Mouse (Mus musculus): ENCODE measurements at regions not wholly inside any gene's neighbourhood (a gene's known extent, or its start where the extent isn't known, plus 50 kb on each side); places are given as distances from the start of the nearest gene placed in this dataset.

DNA sequence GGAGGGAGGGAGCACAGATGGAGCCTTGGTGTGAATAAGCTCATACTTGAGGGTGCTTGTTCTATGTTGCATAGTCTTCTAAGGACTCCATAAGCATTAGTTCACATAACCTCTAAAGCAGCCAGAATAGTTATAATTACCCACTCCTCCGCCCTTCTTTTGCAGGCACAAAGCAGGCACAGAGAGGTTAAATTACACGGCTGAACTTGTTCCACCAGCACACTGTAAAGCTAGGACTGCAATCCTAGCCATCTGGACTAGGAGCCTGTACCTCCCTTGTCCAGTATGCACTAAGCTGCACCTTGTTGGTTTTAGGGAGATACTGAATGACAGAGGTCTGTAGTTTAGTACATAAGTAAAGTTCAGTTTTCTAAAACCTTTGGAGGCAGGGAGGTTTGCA lies 330.0 kb downstream of the Plk2 start:
- CTCF ChIA-PET = interaction anchor here (1.3 to 1.9 kb wide), 2 partner anchors 8 to 74 kb away, joined by 3 to 4 read pairs; no protein-coding TSS in a partner anchor
- POLR2A ChIA-PET = no interaction called here
- in situ Hi-C loops (cut with MboI; ENCODE audit: low pct_unique_long_range_greater_than_20kb) = no loop called here
- TF ChIP-seq CTCF (IDR thresholded peaks at IDR 0.05) = no peak
- ATAC-seq (no peak), DNase-seq (ENCODE audit: low read depth, low spot score) (no peak)
- no peaks in the 10 kb centered on the region for H3K27me3 ChIP-seq

DNA sequence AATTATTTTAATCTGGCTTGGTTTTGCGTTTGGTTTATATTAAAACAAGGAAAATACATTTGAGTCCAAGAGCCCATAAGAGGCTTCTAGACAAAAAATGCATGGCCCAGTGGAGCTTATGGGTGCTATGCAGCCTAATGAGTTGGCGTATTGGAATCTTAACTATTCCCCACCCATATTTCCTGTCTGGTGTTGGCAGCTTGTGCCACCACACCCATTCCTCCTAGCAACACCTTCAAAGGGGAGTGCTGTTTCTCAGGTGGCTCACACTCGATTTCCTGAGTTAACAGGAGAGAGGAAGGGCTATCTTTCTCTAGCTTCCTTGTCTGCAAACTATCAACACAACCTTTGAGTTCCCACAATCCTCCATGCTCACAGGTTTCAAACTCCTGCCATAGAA lies 331.0 kb downstream of the Plk2 start:
- ChIA-PET POLR2A (interaction anchor here (0.6 kb wide), 1 partner anchor 77 kb away, joined by 3 read pairs; no protein-coding TSS in a partner anchor), CTCF (interaction anchor here (1.2 to 1.9 kb wide), 2 partner anchors 75 to 124 kb away, joined by 3 to 4 read pairs; no protein-coding TSS in a partner anchor)
- no peak for DNase-seq (ENCODE audit: low read depth, low spot score)
- no peak for ATAC-seq
- H3K27me3 ChIP-seq = no peaks in the 10 kb centered on the region
- TF ChIP-seq CTCF (IDR thresholded peaks at IDR 0.05) = no peak
- in situ Hi-C loops (cut with MboI; ENCODE audit: low pct_unique_long_range_greater_than_20kb) = no loop called here

DNA sequence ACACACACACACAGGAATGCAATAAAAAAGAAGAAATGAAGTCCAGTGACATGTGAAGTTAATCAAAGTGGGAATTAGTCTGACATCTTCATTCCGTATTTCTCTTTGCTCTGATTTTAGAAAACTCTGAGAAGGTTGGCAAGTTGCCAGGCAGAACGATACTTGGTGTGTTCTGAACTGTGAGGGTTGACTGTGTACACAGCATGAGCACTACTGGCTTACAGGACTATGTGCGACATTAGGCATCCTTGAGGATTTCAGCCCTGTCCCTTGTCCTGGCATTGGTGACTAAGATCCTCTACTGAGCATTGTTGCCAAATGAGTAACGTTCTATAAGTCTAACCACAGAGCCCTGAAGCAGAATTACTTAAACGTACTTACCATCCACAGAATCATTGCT lies 340.7 kb downstream of the Plk2 start:
- ChIA-PET POLR2A (no interaction called here), CTCF (no interaction called here)
- DNase-seq (ENCODE audit: low read depth, low spot score) = no peak
- ATAC-seq = peak; percentile 39
- H3K27me3 ChIP-seq = no peaks in the 10 kb centered on the region
- TF ChIP-seq CTCF (IDR thresholded peaks at IDR 0.05) = no peak
- in situ Hi-C loops (cut with MboI; ENCODE audit: low pct_unique_long_range_greater_than_20kb) = no loop called here

DNA sequence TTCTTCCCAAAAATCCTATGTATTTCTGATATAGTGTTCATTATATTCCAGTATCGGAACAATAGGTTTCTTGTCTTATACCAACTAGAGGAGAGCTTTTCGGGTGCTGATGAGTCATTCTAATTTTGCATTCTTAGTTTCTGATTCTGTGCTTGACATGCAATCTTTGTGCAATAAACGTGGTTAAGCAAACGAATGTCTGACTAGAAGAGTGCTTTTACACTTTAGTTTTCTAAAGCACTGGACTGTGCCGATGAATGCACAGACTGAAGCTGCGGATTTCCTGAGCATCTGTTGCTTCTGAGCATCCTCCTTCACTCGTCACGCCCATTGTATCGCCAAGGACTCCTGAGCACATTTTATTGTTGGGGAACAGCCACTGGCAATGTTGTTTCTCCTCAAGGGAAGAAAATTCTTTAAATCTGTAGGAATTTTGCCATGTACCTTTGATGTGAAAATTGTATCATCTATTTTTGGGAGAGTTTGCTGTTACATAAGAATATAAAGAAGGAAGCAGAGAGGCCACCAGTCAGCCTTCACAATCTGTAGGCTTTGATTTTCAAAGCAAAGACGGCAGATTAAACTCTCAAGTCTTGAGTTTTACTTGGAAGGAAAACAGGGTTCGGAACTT lies 346.8 kb downstream of the Plk2 start:
- in situ Hi-C loops (cut with MboI; ENCODE audit: low pct_unique_long_range_greater_than_20kb) = no loop called here
- TF ChIP-seq CTCF (IDR thresholded peaks at IDR 0.05) = no peak
- DNase-seq (ENCODE audit: low read depth, low spot score) (no peak), ATAC-seq (no peak)
- POLR2A ChIA-PET = no interaction called here
- H3K27me3 ChIP-seq = no peaks in the 10 kb centered on the region
- CTCF ChIA-PET = interaction anchor here (1.9 kb wide), 1 partner anchor 8 kb away, joined by 4 read pairs; no protein-coding TSS in a partner anchor

DNA sequence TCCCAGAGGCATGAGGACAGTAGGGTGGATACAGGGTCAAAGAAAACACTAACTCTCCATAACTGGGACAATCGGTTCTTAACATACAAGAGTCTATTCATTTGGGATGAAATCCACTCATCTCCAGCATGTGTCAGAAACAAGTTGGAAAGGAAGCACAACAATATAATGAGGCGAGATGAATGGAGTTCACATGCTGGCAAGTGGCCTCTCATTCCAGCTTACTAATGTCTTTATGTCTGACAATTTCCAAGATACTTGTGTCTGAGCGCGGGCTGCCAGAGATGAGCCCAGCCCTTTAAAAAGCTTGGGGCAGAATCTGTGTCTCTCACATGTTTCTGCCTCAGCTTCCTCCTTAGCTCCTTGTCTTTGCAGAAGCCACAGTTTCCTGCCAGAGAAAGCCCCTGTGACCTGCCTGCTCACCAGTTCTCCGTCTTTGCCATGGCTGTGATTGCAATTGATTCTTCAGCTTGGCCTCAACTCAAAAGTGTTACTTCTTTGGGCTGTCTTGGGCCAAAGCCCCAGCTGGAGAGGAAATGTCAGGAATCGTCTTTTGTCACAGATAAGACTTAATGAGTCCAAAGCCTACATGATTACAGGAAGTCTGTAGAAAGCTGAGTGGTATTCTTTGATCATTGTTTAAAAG lies 352.5 kb downstream of the Plk2 start:
- in situ Hi-C loops (cut with MboI; ENCODE audit: low pct_unique_long_range_greater_than_20kb) = no loop called here
- no peak for DNase-seq (ENCODE audit: low read depth, low spot score)
- no peak for ATAC-seq
- no peaks in the 10 kb centered on the region for H3K27me3 ChIP-seq
- CTCF ChIA-PET = interaction anchor here (1.1 kb wide), 1 partner anchor 134 kb away, joined by 3 read pairs; no protein-coding TSS in a partner anchor
- TF ChIP-seq CTCF (IDR thresholded peaks at IDR 0.05) = no peak
- POLR2A ChIA-PET = interaction anchor here (1.2 kb wide), 1 partner anchor 9 kb away, joined by 3 read pairs; no protein-coding TSS in a partner anchor

DNA sequence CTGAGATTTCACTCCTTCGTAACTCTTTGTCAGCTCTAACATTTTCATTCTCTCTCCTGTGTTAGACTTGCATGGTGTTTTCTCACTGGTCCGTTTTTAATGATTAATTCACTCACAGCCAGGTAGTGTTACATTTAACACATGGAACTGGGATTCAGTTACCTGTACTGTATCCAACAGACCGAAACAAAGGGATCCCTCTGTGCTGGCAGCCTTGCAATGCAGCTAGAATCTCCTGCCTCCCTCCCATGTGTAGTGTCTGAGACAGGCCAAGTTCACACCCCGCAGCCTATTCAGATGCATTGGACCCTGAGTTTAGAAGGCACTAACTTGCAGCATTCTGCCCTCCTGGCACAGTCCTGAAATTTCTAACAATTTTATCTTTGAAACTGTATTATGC lies 357.9 kb downstream of the Plk2 start:
- no peak for TF ChIP-seq CTCF (IDR thresholded peaks at IDR 0.05)
- CTCF ChIA-PET = no interaction called here
- in situ Hi-C loops (cut with MboI; ENCODE audit: low pct_unique_long_range_greater_than_20kb) = no loop called here
- no peak for ATAC-seq
- no peak for DNase-seq (ENCODE audit: low read depth, low spot score)
- POLR2A ChIA-PET = no interaction called here
- no peaks in the 10 kb centered on the region for H3K27me3 ChIP-seq

DNA sequence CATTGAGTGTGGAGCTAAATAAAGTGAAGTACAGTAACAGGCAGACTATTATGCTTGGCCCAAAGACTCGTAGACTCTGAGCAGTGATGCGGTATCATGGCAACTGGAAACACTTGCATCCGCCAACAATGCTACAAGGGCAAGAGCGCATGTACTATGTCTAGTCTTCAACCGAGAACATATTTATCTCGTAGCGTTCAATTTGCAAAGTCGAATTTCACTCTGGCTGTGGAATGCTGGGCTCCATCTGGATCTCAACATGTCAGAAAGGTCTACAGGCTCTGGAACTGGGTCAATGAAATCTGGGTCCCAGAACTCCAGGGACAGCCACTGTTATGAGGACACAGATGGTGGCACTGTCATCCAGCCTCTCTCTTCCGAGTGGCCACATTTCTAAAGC lies 359.7 kb downstream of the Plk2 start:
- H3K27me3 ChIP-seq = no peaks in the 10 kb centered on the region
- CTCF ChIA-PET = interaction anchor here (0.7 kb wide), 1 partner anchor 1018 kb away, joined by 3 read pairs; no protein-coding TSS in a partner anchor
- POLR2A ChIA-PET = no interaction called here
- no peak for TF ChIP-seq CTCF (IDR thresholded peaks at IDR 0.05)
- no peak for DNase-seq (ENCODE audit: low read depth, low spot score)
- no peak for ATAC-seq
- in situ Hi-C loops (cut with MboI; ENCODE audit: low pct_unique_long_range_greater_than_20kb) = no loop called here

DNA sequence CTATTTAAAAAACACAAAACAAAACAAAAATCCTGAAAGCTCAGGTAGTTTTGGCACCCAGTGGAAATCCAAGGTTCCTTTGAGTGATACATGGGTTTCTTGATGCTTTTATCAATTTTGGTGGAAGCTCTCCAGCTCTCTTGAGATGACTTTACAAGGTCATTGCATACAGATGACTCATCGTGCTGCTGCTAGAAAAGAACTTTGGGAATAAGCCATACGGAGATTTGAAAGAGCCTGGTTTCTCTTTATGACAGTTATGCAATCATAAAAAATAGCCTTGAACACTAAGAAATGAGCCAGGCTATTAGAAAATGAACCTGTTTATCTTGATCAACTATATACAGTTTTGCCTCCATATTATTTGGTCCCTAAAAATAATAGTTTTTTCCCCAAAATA lies 362.0 kb downstream of the Plk2 start:
- POLR2A ChIA-PET = interaction anchor here (0.9 kb wide), 1 partner anchor 10 kb away, joined by 3 read pairs; no protein-coding TSS in a partner anchor

DNA sequence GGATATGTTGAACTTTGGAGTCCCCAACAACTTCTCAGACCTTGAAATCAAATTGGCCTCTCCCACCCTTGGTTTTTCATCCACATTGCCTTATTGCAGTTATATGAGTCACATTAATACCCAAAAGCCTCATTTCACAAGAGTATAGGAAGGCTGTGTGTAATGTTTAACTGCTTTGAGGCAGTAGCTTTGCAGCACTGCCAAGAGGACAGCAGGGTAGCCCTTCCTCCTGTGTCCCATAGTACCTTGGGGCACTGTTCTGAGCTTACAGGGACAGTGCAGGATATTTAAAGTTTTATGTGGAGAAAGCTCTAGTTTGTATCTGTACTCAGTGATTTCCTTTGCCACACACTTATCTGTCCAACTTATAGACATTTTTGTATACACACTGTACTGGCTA lies 374.4 kb downstream of the Plk2 start:
- no peak for DNase-seq (ENCODE audit: low read depth, low spot score)
- no peak for TF ChIP-seq CTCF (IDR thresholded peaks at IDR 0.05)
- no peaks in the 10 kb centered on the region for H3K27me3 ChIP-seq
- in situ Hi-C loops (cut with MboI; ENCODE audit: low pct_unique_long_range_greater_than_20kb) = no loop called here
- no peak for ATAC-seq
- ChIA-PET POLR2A (no interaction called here), CTCF (no interaction called here)

More for the DNA sequence above, 362.0 kb downstream of the Plk2 start:
- TF ChIP-seq CTCF (IDR thresholded peaks at IDR 0.05) = no peak
- DNase-seq (ENCODE audit: low read depth, low spot score) = no peak
- no peak for ATAC-seq
- in situ Hi-C loops (cut with MboI; ENCODE audit: low pct_unique_long_range_greater_than_20kb) = no loop called here
- no peaks in the 10 kb centered on the region for H3K27me3 ChIP-seq
- CTCF ChIA-PET = interaction anchor here (1.0 kb wide), 1 partner anchor 108 kb away, joined by 3 read pairs; no protein-coding TSS in a partner anchor

DNA sequence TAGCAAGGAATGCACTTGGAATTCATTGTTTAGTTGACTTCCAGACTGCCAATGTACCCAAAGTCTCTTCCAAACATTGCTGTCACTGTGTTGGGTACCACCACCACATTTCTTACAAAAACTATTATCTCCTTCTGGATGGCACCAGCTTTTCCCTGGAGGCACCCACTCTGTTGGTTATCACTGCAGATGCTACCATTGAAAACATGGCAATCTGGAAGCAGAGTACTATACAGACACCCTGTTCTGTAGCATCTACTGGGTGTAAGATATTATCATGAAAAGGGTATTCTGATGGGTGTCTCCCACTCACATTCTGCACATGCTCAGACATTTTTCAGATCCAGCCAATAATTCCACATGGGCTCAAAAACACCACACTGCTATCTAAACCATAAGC lies 380.4 kb downstream of the Plk2 start:
- ATAC-seq (no peak), DNase-seq (ENCODE audit: low read depth, low spot score) (no peak)
- in situ Hi-C loops (cut with MboI; ENCODE audit: low pct_unique_long_range_greater_than_20kb) = no loop called here
- TF ChIP-seq CTCF (IDR thresholded peaks at IDR 0.05) = no peak
- POLR2A ChIA-PET = no interaction called here
- CTCF ChIA-PET = no interaction called here
- H3K27me3 ChIP-seq = no peaks in the 10 kb centered on the region

DNA sequence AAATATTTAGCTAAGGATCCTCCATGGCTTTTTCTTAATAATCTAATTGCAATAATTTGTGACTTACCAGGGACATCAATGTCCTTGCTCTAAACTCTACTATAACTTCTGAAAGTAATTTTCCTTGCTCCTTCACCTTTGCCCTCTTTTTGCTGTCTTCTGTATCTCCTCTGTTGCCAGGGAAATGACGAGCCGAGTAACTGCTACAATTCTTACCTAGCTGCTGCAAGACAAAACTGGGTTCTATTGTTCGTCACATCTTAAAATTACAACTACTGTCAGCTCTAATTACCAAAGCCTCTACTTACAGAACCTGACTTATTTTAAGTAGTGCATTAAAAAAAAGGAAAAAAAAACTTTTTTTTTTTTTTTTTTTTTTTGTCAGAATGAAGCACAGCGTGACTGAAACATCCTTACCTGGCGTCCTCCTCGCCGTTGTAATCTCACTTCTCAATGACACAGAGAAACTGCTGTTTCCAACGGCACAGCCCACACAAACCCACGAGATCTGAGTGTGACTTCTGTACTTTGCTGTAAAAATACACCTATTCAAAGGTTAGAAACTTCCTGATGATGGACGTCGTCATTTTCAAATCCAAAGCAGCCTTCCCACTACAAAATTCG lies 389.4 kb downstream of the Plk2 start:
- ATAC-seq = no peak
- DNase-seq (ENCODE audit: low read depth, low spot score) = no peak
- in situ Hi-C loops (cut with MboI; ENCODE audit: low pct_unique_long_range_greater_than_20kb) = no loop called here
- CTCF ChIA-PET = interaction anchor here (1.0 to 1.5 kb wide), 2 partner anchors 12 kb away, joined by 3 read pairs; no protein-coding TSS in a partner anchor
- no peak for TF ChIP-seq CTCF (IDR thresholded peaks at IDR 0.05)
- POLR2A ChIA-PET = interaction anchor here (0.7 kb wide), 1 partner anchor 751 kb away, joined by 4 read pairs; no protein-coding TSS in a partner anchor
- H3K27me3 ChIP-seq = no peaks in the 10 kb centered on the region
